Mouse (Mus musculus): ENCODE results near the gene Gm38431. TPM values are rescaled to one million over a fixed set of nuclear protein-coding genes. Genes with fewer than 3 reads are reported as not detected.

Gene Gm38431
- polyA plus RNA-seq, 1 experiment from 2014 or later = 1.6 TPM

DNA sequence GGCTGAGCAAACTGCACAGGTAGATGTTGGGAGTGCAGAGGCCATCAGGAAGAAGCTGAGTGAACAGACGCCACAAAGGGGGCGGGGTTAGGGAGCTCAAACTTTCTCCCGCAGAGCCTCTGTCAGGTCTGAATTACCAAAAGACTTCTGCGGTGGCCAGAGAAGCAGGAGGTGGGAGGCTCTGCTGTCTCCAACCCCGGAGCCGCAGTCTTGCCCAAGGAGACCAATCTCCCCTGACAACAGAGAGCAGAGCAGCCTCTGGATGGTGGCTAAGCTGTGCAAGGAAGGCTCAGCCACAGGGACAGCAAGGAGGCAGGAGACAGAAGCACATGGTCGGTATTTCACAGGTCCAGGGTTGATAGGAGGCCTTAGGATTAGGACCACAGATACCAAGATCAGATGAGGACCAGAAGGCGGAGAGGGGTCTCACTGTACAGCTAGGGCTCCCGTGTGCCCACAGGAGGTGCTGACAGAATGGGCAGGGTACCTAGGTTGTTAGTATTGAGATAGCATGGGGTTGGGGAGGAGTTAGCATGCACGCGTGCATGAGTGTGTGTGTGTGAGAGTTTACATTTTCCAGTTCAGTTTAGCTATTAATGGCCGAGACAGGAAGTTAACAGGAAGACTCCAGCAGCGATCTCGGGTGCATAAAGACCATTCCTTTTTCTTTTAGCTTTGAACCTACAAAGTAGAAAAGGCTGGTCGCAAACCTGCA, 8.8 kb upstream of the Gm38431 start:
- Histone ChIP-seq H3K4me3 (replicated peaks) (no peak overlapping the region), H3K36me3 (no peaks in the 10 kb centered on the region), H3K27me3 (no peaks in the 10 kb centered on the region), H3K9ac (replicated peaks) (no peak overlapping the region), H3K9me3 (no peaks in the 10 kb centered on the region), H3K4me2 (replicated peaks) (no peak overlapping the region), H3K27ac (no peak overlapping the region), H3K4me1 (replicated peaks) (peaks cover 11% of the 10 kb centered on the region; the same call in 1 of the 2 replicates)
- WGBS = 36% methylated on average over 15 of the region's 15 CpGs
- ATAC-seq = no peak; the same call in 1 of the 2 replicates

DNA sequence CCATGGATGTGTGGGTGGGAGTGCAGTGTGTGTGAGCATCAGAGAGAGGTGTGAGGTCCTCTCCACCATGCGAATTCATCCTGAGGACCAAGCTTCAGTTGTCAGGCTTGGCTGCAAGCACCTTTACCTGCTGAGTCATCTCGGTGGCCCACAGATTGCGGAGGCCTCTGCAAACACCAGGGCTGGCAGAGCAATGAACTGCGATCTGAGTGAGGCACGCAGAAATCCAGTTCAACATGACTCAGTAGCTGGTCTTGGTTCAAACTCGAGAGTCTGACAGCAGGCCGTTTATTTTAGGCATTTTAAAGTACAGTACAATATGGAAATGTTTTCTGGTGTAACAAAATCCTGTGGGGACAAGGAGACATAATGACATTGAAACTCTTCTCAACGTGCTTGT, 6.0 kb upstream of the Gm38431 start:
- 0 out of 2 replicates have a peak, but pooled peaks cover 2% of the 10 kb centered on the region for H3K36me3 ChIP-seq
- H3K9me3 ChIP-seq = no peaks in the 10 kb centered on the region
- H3K4me2 ChIP-seq (replicated peaks) = no peak overlapping the region
- 92% methylated on average over 8 of the region's 8 CpGs for WGBS
- H3K4me1 ChIP-seq (replicated peaks) = peaks cover 11% of the 10 kb centered on the region; the same call in 1 of the 2 replicates
- ATAC-seq = no peak
- H3K4me3 ChIP-seq (replicated peaks) = no peak overlapping the region
- no peak overlapping the region for H3K27ac ChIP-seq
- no peak overlapping the region for H3K9ac ChIP-seq (replicated peaks)
- H3K27me3 ChIP-seq = no peaks in the 10 kb centered on the region

DNA sequence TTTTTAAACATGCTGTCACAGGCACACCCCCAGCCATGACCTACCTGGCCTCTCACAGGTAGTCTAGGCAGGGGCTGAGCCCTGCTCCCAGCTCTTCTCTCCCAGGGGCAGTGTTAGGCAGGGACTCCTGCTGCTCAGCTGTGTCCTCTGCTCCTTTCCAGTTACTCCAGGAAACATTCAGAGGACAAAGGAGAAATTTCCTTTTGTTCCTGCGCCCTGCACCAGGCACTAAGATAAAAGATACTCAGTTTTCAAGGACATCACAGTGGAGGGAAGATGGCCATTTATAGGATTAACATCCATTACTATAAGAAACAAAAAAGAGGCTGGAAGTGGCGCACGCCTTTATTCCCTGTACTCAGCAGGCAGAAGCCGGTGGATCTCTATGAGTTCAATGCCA, 4.2 kb upstream of the Gm38431 start:
- Histone ChIP-seq H3K9ac (replicated peaks) (no peak overlapping the region), H3K4me1 (replicated peaks) (peaks cover 15% of the 10 kb centered on the region), H3K4me2 (replicated peaks) (no peak overlapping the region), H3K4me3 (replicated peaks) (no peak overlapping the region), H3K27me3 (no peaks in the 10 kb centered on the region), H3K27ac (no peak overlapping the region), H3K36me3 (0 out of 2 replicates have a peak, but pooled peaks cover 2% of the 10 kb centered on the region), H3K9me3 (no peaks in the 10 kb centered on the region)
- no peak for ATAC-seq
- 55% methylated on average over 4 of the region's 4 CpGs for WGBS

DNA sequence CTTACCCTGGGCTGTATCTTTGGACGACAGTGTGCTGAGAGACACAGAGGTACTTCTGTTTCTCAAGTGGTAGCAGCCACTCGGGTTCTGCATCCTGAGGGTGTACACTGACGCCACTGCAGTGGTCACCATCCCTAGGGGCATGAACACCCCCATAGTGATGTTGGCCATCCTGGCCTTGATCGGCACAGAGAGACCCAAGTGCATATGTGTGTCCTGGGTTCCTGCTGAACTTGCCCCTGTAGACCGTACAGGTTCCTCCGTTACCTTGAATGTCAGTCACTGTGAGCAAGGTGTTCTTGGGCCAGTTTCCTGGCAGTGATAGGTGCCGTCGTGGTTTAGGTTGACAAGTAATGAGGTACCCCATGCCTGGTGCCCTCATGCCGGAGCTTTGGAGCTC, 1.6 kb upstream of the Gm38431 start:
- Histone ChIP-seq H3K9ac (replicated peaks) (no peak overlapping the region), H3K4me3 (replicated peaks) (no peak overlapping the region), H3K9me3 (no peaks in the 10 kb centered on the region), H3K4me2 (replicated peaks) (no peak overlapping the region), H3K27ac (no peak overlapping the region), H3K36me3 (peaks cover 21% of the 10 kb centered on the region), H3K4me1 (replicated peaks) (peaks cover 29% of the 10 kb centered on the region), H3K27me3 (no peaks in the 10 kb centered on the region)
- WGBS = 96% methylated on average over 9 of the region's 9 CpGs
- ATAC-seq = no peak

DNA sequence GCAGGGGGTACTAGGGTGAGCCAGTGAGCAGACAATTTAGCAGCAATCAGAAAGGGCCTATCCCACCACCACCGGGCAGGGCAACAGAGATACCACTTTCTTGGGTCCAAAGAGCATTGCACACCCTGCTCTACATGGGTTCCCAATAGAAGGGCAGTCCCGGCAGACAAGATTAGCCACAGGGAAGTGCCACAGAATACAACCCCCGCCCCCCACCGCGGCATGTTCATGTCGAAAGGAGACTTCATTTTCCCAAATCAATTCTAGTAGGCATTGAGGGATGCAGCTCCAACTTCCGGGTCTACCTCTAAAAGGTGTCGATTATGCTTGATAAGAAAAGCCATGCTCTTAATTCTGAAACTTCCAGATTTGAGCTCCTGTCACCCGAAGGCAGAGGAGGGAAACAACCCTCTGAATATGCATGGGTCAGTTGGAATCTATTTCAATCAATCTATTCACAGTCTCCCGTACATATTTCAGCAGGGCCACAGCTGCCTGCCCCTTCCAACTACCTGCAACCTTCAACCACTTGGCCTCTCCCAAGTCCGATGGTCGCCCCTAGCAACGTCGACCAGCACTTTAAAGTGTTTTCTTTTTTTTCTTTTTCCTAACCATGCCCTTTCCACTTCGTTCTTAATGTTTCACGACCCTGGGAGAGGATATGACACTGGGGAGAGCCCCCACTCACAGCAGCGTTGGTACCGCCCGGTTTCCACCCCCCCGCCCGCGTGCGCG, 658 bp downstream of the Gm38431 start:
- no peaks in the 10 kb centered on the region for H3K9me3 ChIP-seq
- peaks cover 44% of the 10 kb centered on the region for H3K36me3 ChIP-seq
- H3K27me3 ChIP-seq = no peaks in the 10 kb centered on the region
- no peak for ATAC-seq
- H3K9ac ChIP-seq (replicated peaks) = peak overlapping the region; percentile 80
- H3K27ac ChIP-seq = peak overlapping the region; percentile 91
- WGBS = 4% methylated on average over 24 of the region's 24 CpGs
- H3K4me3 ChIP-seq (replicated peaks) = peak overlapping the region; percentile 68
- H3K4me2 ChIP-seq (replicated peaks) = peak overlapping the region; percentile 90
- H3K4me1 ChIP-seq (replicated peaks) = peaks cover 29% of the 10 kb centered on the region

DNA sequence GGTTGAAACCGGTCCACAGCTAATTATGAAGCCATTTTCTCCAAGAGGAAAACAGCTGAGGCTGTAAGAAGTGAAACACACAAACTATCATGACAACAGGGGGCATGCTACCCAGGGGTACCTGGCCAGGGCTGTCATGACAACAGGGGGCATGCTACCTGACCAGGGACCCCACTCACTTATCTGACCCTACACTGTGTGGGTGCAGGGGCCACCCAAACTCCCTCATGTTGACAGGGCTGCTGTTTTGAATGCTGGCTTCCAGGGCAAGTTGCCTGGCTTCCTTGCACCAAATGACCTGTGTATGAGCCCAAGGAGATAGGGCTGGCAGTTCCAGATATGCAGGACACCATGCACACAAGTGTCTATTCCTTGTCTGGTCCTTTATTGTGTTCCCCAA, 1.3 kb downstream of the Gm38431 start:
- Histone ChIP-seq H3K9ac (replicated peaks) (peak overlapping the region; percentile 80), H3K4me3 (replicated peaks) (peak overlapping the region; percentile 68), H3K9me3 (no peaks in the 10 kb centered on the region), H3K4me2 (replicated peaks) (peak overlapping the region; percentile 90), H3K4me1 (replicated peaks) (peaks cover 25% of the 10 kb centered on the region), H3K27ac (no peak overlapping the region), H3K36me3 (peaks cover 50% of the 10 kb centered on the region), H3K27me3 (no peaks in the 10 kb centered on the region)
- no peak for ATAC-seq
- 100% methylated on average over 1 of the region's 1 CpGs for WGBS

DNA sequence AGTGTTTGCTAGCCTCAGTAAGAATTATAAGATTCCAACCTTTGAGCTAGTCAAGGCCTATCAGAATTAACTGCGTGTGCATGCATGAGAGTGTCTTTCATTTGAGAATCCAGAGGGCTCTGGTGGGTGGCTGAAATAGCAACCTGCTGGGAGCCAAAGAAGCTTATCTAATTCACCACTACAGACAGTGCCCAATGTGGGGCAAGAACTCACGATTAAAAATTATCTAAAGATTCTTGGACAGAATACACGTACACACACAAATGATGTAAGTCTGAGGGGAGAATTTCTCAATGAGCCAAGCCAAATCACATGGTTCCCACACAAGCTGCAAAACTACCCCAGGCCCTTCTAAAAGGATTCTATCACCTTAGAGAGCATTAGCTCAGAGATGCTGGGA, 8.5 kb downstream of the Gm38431 start:
- no peaks in the 10 kb centered on the region; the same call in 1 of the 2 replicates for H3K4me1 ChIP-seq (replicated peaks)
- no peak overlapping the region for H3K4me2 ChIP-seq (replicated peaks)
- no peaks in the 10 kb centered on the region for H3K9me3 ChIP-seq
- 72% methylated on average over 3 of the region's 3 CpGs for WGBS
- peaks cover 94% of the 10 kb centered on the region for H3K36me3 ChIP-seq
- no peak overlapping the region for H3K4me3 ChIP-seq (replicated peaks)
- no peak overlapping the region for H3K9ac ChIP-seq (replicated peaks)
- H3K27ac ChIP-seq = no peak overlapping the region
- ATAC-seq = no peak
- no peaks in the 10 kb centered on the region for H3K27me3 ChIP-seq

DNA sequence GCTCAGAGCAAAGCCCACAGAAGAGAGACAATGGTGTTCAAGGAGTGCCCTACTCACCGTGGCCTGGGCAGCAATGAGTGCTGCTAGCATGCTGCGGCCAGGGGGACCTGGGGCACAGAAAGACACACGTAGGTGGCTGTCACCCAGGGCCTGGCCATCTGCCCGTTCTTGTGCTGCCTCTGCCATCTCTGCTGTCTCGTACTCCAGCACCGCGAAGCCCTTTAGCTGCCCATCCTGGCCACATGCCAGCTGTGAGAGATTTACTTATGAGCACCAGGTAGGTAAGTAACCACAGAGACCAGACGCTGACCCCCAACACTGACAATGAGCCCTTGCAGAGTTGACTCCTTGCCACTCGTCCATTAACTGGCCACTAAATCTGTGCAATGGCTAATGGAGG, 10.7 kb downstream of the Gm38431 start:
- Histone ChIP-seq H3K9me3 (no peaks in the 10 kb centered on the region), H3K27me3 (no peaks in the 10 kb centered on the region), H3K36me3 (peaks cover 94% of the 10 kb centered on the region), H3K4me3 (replicated peaks) (no peak overlapping the region), H3K27ac (no peak overlapping the region), H3K4me2 (replicated peaks) (no peak overlapping the region), H3K9ac (replicated peaks) (no peak overlapping the region), H3K4me1 (replicated peaks) (no peaks in the 10 kb centered on the region)
- WGBS = 92% methylated on average over 9 of the region's 9 CpGs
- no peak for ATAC-seq

DNA sequence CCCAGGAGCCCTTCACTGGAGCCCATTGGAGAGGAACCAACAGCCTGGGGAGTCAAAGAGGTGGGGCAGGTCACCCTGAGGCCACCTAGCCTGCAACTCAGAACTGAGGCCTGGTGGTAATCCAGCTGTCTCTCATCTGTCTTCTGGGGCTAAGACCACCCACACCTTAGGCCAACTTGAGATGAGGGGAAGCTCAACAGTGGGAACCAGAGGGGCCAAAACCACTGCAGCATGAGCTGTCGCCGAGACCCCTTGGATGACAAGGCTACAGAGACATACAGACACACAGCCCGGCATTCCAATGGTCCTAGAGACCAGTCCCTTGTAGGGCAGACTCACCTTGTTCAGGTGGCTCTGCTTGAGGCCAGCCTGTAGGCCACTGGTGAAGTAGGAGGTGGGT, 16.2 kb downstream of the Gm38431 start:
- WGBS = 88% methylated on average over 3 of the region's 3 CpGs
- H3K4me2 ChIP-seq (replicated peaks) = no peak overlapping the region
- no peak for ATAC-seq

DNA sequence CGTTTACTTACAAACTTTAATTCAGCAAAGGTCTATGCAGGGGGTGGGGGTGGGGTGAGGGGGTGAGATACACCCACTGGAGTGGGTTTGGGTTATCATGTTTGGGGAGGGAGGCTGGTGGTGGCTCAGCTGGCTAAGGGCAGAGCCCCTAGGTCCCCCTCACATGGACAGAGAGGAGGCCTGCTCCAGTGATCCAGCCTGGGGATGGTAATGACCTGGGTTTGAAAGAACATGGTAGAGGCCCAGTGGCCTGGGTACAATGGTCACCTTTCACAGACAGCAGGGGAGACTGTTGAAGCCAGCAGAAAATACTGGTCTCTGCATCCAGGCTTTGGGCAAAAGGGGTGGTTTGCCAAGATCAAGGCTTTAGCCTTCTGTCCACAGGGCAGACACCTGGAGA, 17.6 kb downstream of the Gm38431 start:
- H3K4me2 ChIP-seq (replicated peaks) = no peak overlapping the region
- ATAC-seq = no peak
- peaks cover 19% of the 10 kb centered on the region for H3K4me1 ChIP-seq (replicated peaks)
- no peaks in the 10 kb centered on the region for H3K9me3 ChIP-seq
- no peaks in the 10 kb centered on the region for H3K27me3 ChIP-seq
- no peak overlapping the region for H3K4me3 ChIP-seq (replicated peaks)
- H3K9ac ChIP-seq (replicated peaks) = no peak overlapping the region
- H3K27ac ChIP-seq = no peak overlapping the region
- H3K36me3 ChIP-seq = peaks cover 54% of the 10 kb centered on the region
- WGBS = 93% methylated on average over 1 of the region's 1 CpGs

More for the DNA sequence above, 16.2 kb downstream of the Gm38431 start:
- no peak overlapping the region for H3K27ac ChIP-seq
- H3K9me3 ChIP-seq = no peaks in the 10 kb centered on the region
- H3K27me3 ChIP-seq = no peaks in the 10 kb centered on the region
- no peak overlapping the region for H3K4me3 ChIP-seq (replicated peaks)
- peaks cover 19% of the 10 kb centered on the region for H3K4me1 ChIP-seq (replicated peaks)
- no peak overlapping the region for H3K9ac ChIP-seq (replicated peaks)
- H3K36me3 ChIP-seq = peaks cover 64% of the 10 kb centered on the region

DNA sequence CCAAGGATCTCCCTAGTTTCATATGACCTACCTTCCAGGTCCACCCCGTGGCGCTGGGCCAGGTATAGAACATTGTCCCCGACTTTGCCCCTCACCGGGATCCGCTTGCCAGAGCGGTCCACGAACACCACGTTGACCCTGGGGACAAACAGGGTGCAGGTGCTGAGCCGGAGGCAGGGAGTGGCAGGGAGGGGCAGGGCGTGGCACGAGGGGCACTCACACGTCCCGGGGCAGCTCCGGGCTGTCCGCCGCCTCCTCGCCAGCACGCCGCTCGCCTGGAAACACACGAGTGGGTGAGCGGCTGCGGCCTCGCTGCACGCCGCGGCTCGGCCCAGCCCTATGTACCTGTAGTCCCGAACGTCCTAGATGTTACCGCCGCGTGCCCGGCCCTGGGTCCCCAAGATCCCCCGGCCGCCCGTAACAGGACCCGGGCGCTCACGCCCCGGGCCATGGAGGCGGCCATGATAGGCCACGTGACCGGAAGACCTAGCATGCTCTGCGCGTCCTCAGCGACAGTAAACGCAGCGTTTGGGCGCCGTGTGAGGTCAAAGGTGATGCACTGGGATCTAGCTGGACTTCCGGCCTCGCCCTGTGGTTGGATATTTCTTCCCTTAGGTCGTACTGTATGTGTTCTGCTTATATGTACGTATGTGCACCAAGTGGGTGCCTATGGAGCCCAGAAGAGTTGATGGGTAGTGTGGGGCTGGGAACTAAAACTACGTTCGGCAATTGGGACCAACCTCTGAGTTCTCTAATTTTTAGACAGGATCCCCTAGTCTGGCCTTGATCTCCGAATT, 18.6 kb downstream of the Gm38431 start, which contains the start of the genes Gm49373 and Fdx1l:
TSS of gene Gm49373 (minus strand) at position 53 of the 797 bp plus-strand sequence.
TSS of gene Fdx1l (minus strand) at position 571 of the 797 bp plus-strand sequence.
- peaks cover 19% of the 10 kb centered on the region for H3K4me1 ChIP-seq (replicated peaks)

More for the DNA sequence above, 18.6 kb downstream of the Gm38431 start, which contains the start of the genes Gm49373 and Fdx1l:
- peak within 1 kb of the TSS; percentile 86 for H3K9ac ChIP-seq (replicated peaks)
- H3K27me3 ChIP-seq = no peaks in the 10 kb centered on the region
- 2% methylated on average over 55 of the region's 58 CpGs for WGBS
- no peaks in the 10 kb centered on the region for H3K9me3 ChIP-seq
- H3K4me2 ChIP-seq (replicated peaks) = peak within 1 kb of the TSS; percentile 92
- H3K27ac ChIP-seq = peak within 1 kb of the TSS; percentile 45
- peak; percentile 95 for ATAC-seq
- peak within 1 kb of the TSS; percentile 90 for H3K4me3 ChIP-seq (replicated peaks)
- H3K36me3 ChIP-seq = peaks cover 47% of the 10 kb centered on the region

All from midbrain, embryonic 13.5 days (tissue).